Mouse (Mus musculus) limb, embryonic 11.5 days (tissue): Measurements from ENCODE around the gene Nudcd3. TPM values are rescaled to one million over a fixed set of nuclear protein-coding genes. Genes with fewer than 3 reads are reported as not detected.

Experiments used
- ATAC-seq: fragments of 200-750 bp; cut with Nextera tagmentation; 2 replicates; pipeline ENCODE4 v1.8.0; 2017; ENCODE audit warnings: low read depth; ENCODE audit not compliant: insufficient number of reproducible peaks, low FRiP score, low TSS enrichment
- DNase-seq: peaks from one replicate; pipeline ENCODE4 v3.0.0-alpha.2; 2015; ENCODE audit warnings: low spot score
- H3K27ac ChIP-seq: fragments of 300-500 bp; sonication (generic); replicated peaks from 2 replicates; pipeline ENCODE4 v1.5.1; 2014; ENCODE audit warnings: low read depth, mild to moderate bottlenecking, low read length
- H3K27me3 ChIP-seq: fragments of 300-500 bp; sonication (generic); 2 replicates; pipeline ENCODE4 v1.6.1; 2014; ENCODE audit warnings: mild to moderate bottlenecking, low read length, mixed read lengths; ENCODE audit not compliant: control insufficient read depth, insufficient read depth
- H3K36me3 ChIP-seq: fragments of 300-500 bp; sonication (generic); 2 replicates; pipeline ENCODE4 v1.6.1; 2014; ENCODE audit warnings: mild to moderate bottlenecking, low read length, moderate library complexity, mixed read lengths; ENCODE audit not compliant: control insufficient read depth, insufficient read depth
- H3K4me1 ChIP-seq: fragments of 300-500 bp; sonication (generic); 2 replicates; pipeline ENCODE4 v1.6.1; 2014; ENCODE audit warnings: low read length, mixed read lengths; ENCODE audit not compliant: control insufficient read depth, insufficient read depth
- H3K4me2 ChIP-seq: fragments of 300-500 bp; sonication (generic); 2 replicates; pipeline ENCODE4 v1.6.1; 2014; ENCODE audit warnings: low read depth, mild to moderate bottlenecking, moderate library complexity; ENCODE audit not compliant: severe bottlenecking
- H3K4me3 ChIP-seq: fragments of 300-500 bp; sonication (generic); 2 replicates; pipeline ENCODE4 v1.5.1; 2014; ENCODE audit warnings: low read depth, low read length
- H3K9ac ChIP-seq: fragments of 300-500 bp; sonication (generic); 2 replicates; pipeline ENCODE4 v1.6.1; 2014; ENCODE audit warnings: mild to moderate bottlenecking, low read length
- H3K9me3 ChIP-seq: fragments of 300-500 bp; sonication (generic); 2 replicates; pipeline ENCODE4 v1.6.1; 2016; ENCODE audit warnings: low read length; ENCODE audit not compliant: control insufficient read depth
- WGBS: fragments of 180-500 bp; shearing (Covaris S2); extraction: QIAGEN DNeasy Blood & Tissue Kit; methylation state at CpG from one replicate; pipeline ENCODE4 v1.1.7; 2014; 5-methylcytosine and 5-hydroxymethylcytosine counted together
- polyA plus RNA-seq: library from polyadenylated mRNA; unstranded; fragments of >200 nt; fragmentation: Nextera tagmentation; extraction: Ambion mirVana; gene quantifications from 2 replicates; pipeline ENCODE4 v1.2.1, GENCODE M21; 2014

Nudcd3 gene
- polyA plus RNA-seq, result 41.7 and 45.4 TPM in 2 replicates

DNA sequence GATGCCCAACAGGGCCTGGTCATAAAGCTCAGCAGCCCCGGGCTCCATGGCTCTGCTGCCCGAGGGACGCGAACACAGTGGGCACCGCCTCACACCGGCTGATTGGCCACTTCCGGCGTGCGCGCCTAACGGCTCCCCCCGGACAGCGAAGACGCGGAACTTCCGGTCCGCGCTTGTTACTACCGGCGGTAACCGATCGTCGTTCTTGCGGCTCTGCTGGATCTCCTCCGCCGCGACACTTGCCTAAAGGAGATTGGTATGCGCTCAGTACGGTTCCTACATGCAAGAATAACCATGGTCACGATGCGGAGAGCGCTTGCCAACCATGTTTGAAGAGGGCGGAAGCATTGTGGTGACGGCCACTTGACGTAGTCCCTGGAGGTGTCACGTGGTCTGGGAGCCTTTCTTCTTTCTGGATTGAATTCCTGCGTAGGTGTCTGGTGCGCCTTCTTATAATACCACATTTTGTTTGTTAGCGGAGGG lies at the start of gene Nudcd3:
Gene Nudcd3 (minus strand): TSS at position 329 of the 483 bp plus-strand sequence.
- peak within 1 kb of the TSS; percentile 93 for H3K9ac ChIP-seq
- WGBS, result under 1% methylated on average over 39 of the region's 39 CpGs
- H3K36me3 ChIP-seq, result no peaks in the 10 kb centered on the region
- DNase-seq, result peak; percentile 92
- peak within 1 kb of the TSS; percentile 90 for H3K4me3 ChIP-seq
- H3K9me3 ChIP-seq, result no peaks in the 10 kb centered on the region
- H3K4me1 ChIP-seq, result no peaks in the 10 kb centered on the region; the same call in 1 of the 2 replicates
- peak within 1 kb of the TSS; percentile 88 for H3K27ac ChIP-seq
- H3K4me2 ChIP-seq, result peak within 1 kb of the TSS; percentile 94
- peak; percentile 93 for ATAC-seq
- H3K27me3 ChIP-seq, result no peaks in the 10 kb centered on the region

DNA sequence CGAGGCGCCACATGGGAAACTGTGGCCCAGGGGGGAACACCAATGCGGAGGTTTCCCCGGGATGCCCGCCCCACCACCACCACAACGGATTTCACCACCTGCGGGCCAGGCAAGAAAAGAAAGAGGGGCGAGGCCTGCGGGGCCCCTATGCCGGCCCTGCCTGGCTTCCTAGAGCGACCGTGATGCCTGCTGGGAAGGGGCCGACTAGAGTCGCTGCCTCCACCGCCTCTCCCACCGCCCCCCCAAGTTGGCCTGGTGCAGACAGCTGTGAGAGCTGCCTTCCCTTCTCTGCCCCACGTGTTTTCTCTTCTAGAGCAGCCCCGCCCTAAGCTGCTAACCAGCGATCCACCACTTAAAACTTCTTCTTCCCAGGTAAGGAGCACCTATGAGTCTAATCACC lies 44.5 kb upstream of the Nudcd3 start:
- no peaks in the 10 kb centered on the region for H3K36me3 ChIP-seq
- no peak overlapping the region for H3K9ac ChIP-seq
- H3K27ac ChIP-seq, result no peak overlapping the region
- H3K9me3 ChIP-seq, result no peaks in the 10 kb centered on the region
- no peak overlapping the region for H3K4me2 ChIP-seq
- H3K27me3 ChIP-seq, result no peaks in the 10 kb centered on the region
- DNase-seq, result no peak
- H3K4me1 ChIP-seq, result no peaks in the 10 kb centered on the region
- no peak overlapping the region for H3K4me3 ChIP-seq
- no peak for ATAC-seq
- WGBS, result 45% methylated on average over 19 of the region's 19 CpGs

DNA sequence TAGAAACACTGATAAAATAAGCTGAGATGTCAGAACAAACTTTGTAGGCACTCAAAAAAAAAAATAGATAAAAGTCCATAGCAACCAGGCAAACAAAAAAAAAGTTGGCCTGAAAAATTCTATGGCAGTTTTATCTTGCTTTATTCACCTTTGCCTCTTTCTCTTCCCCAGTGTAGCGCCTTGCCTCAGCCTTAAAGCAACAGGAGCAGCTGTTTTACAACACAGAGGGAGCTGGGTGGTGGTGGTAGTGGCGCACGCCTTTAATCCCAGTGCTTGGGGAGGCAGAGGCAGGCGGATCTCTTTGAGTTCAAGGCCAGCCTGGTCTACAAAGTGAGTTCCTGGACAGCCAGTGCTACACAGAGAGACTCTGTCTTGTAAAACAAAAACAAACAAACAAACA lies 32.8 kb upstream of the Nudcd3 start:
- H3K9ac ChIP-seq, result no peak overlapping the region
- H3K27me3 ChIP-seq, result no peaks in the 10 kb centered on the region
- peaks cover 7% of the 10 kb centered on the region; the same call in 1 of the 2 replicates for H3K9me3 ChIP-seq
- H3K4me2 ChIP-seq, result no peak overlapping the region
- H3K36me3 ChIP-seq, result no peaks in the 10 kb centered on the region
- no peak overlapping the region for H3K4me3 ChIP-seq
- no peak for DNase-seq
- no peak overlapping the region for H3K27ac ChIP-seq
- ATAC-seq, result no peak
- H3K4me1 ChIP-seq, result no peaks in the 10 kb centered on the region
- 79% methylated on average over 4 of the region's 4 CpGs for WGBS

DNA sequence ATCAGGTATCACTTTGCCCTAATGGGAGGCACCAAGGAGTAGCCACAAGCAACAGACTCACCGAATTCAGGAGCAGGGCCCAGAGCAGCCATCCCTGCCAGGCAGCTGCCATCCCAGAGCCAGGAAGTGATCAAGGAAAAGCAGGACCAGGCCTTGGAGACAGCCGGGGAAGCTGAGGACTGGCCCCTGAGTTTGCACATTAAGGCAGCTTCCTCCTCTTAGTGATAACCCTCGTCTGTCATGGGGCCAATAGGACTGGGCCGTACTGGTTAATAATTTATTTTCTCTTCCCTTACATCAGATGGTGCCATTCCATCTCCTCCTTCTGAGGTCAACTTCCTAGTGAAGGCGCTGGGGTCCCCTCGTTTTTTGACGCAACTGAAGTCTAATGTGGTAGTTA lies 29.8 kb upstream of the Nudcd3 start, which contains the start of gene Npc1l1:
Gene Npc1l1 (minus strand): TSS at position 132 of the 400 bp plus-strand sequence.
- Histone ChIP-seq H3K9me3 (peaks cover 5% of the 10 kb centered on the region; the same call in 1 of the 2 replicates), H3K4me2 (no peak within 1 kb of the TSS), H3K4me1 (no peaks in the 10 kb centered on the region), H3K9ac (no peak within 1 kb of the TSS), H3K4me3 (no peak within 1 kb of the TSS), H3K27me3 (no peaks in the 10 kb centered on the region), H3K27ac (no peak within 1 kb of the TSS), H3K36me3 (no peaks in the 10 kb centered on the region)
- WGBS, result 79% methylated on average over 7 of the region's 7 CpGs
- no peak for DNase-seq
- no peak for ATAC-seq

DNA sequence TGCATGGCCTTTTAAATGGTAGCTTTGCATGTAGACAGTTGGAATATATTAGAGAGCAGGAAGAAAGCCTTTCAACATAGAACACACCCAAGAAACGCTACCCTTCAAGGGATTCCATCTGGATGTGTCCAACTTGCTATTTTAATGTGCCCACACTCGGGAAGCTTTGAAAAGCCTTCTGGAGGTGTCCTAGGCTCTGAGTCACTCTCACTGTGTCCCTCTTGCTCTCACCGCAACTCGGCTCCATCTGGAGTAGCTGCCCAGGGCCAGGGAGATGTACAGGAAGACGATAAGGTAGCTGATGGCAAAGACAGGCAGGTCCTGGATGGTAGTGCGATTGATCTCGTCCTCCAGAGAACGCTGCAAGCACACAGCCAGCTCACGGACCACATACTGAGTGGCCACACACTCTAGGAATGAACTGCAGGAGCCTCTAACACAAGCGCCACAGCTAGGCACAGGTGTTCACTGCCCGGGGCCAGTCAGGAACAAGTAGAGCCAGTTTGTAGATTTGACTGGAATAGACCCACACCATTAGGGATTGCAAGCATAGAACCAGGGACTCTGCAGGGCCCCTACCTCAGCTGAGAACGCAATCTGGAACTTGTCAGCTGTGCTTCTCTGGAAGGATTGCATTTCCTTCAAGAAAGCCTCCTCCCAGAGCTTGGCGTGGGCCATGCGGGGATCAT lies 24.5 kb upstream of the Nudcd3 start:
- 77% methylated on average over 14 of the region's 14 CpGs for WGBS
- H3K4me2 ChIP-seq, result no peak overlapping the region
- H3K4me1 ChIP-seq, result no peaks in the 10 kb centered on the region
- no peaks in the 10 kb centered on the region for H3K9me3 ChIP-seq
- ATAC-seq (no peak), DNase-seq (peak; percentile 28)
- H3K4me3 ChIP-seq, result no peak overlapping the region
- H3K27me3 ChIP-seq, result no peaks in the 10 kb centered on the region
- H3K36me3 ChIP-seq, result no peaks in the 10 kb centered on the region
- no peak overlapping the region for H3K9ac ChIP-seq
- H3K27ac ChIP-seq, result no peak overlapping the region

DNA sequence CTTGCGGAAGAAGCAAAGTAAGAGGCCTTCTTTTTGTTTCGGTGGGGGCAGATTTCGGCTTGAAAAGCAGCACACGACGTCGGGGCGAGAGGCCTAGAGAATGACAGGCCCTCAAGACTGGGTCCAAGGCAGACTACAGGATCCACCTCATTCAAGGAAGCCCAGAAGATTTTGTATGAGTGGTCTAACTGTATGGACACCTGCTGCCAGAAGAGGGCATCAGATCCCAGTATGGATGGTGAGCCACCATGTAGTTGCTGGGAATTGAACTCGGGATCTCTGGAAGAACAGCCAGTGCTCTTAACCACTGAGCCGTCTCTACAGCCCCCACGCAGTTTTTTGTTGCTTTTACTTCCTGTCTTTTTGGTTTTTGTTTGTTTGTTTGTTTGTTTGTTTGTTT lies 22.0 kb upstream of the Nudcd3 start:
- WGBS, result 93% methylated on average over 10 of the region's 10 CpGs
- H3K27me3 ChIP-seq, result no peaks in the 10 kb centered on the region

DNA sequence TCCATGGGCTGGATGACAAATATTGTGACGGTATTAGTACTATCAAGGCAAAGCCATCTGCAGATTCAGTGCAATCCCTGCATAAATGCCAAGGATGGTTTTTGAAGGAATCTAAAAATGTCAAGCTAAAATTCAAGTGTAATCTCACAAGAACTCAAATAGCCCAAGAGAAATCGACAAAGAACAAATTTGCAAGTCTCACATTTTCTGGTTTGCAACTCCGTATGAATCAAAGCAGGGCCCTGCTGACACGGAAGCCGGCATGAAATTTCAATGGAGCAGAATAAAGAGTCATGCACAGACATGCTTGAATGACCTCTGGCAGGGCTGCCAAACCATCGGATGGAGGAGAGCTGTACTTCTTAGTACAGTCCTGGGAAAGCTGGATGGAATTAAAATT lies 19.8 kb upstream of the Nudcd3 start:
- H3K9ac ChIP-seq, result no peak overlapping the region
- H3K36me3 ChIP-seq, result no peaks in the 10 kb centered on the region
- H3K4me3 ChIP-seq, result no peak overlapping the region
- no peak overlapping the region for H3K27ac ChIP-seq
- no peaks in the 10 kb centered on the region for H3K27me3 ChIP-seq
- no peak for ATAC-seq
- WGBS, result 87% methylated on average over 6 of the region's 6 CpGs
- no peak for DNase-seq
- H3K9me3 ChIP-seq, result no peaks in the 10 kb centered on the region
- no peak overlapping the region for H3K4me2 ChIP-seq
- no peaks in the 10 kb centered on the region for H3K4me1 ChIP-seq

More for the DNA sequence above, 22.0 kb upstream of the Nudcd3 start:
- ATAC-seq (no peak), DNase-seq (no peak)
- H3K36me3 ChIP-seq, result no peaks in the 10 kb centered on the region
- H3K27ac ChIP-seq, result no peak overlapping the region
- no peak overlapping the region for H3K4me2 ChIP-seq
- H3K4me3 ChIP-seq, result no peak overlapping the region
- H3K9me3 ChIP-seq, result no peaks in the 10 kb centered on the region
- no peak overlapping the region for H3K9ac ChIP-seq
- H3K4me1 ChIP-seq, result no peaks in the 10 kb centered on the region

DNA sequence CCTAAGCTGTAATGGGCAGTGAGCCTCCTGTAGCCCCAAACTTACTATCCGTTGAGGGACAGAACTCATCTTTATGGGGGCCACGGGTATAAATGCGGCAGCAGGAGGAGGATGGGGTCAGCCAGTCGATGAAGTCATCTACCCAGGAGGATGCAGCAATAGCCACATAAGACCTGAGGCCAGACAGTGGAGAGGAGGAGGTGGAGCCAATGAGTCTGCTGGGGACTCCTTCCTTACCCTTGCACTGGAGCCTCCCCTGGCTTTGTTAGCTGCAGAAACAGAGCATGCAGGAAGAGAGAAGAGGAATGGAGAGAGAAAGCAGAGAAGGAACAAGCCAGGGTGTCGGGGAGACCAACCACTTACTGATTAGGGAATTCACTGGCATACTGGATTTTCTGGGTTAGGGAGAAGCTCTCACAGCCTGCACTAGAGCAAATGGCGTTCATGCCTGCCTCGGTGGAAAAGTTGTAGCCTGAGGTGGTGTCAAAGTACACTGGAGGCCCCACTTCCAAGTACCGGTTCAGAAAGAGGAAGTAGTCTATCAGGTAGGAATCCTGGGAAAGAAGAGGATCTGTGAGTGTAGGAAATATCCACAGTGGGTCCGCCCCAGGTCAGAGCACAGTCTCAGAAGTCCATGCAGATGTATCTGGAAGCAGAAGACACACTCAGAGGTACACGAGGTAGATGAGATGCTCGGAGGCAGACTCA lies 18.1 kb upstream of the Nudcd3 start:
- no peak for ATAC-seq
- no peaks in the 10 kb centered on the region for H3K4me1 ChIP-seq
- WGBS, result 84% methylated on average over 11 of the region's 11 CpGs

More for the DNA sequence above, 18.1 kb upstream of the Nudcd3 start:
- DNase-seq, result no peak
- Histone ChIP-seq H3K27ac (no peak overlapping the region), H3K9ac (no peak overlapping the region), H3K9me3 (no peaks in the 10 kb centered on the region), H3K27me3 (no peaks in the 10 kb centered on the region), H3K4me3 (no peak overlapping the region), H3K36me3 (no peaks in the 10 kb centered on the region), H3K4me2 (no peak overlapping the region)
